In genomic region chr11:98385638-98386585, GRCm38 (mm10) we compare ENCODE assay signal across 11 mouse cellular contexts. TPM values are rescaled to one million over a fixed set of nuclear protein-coding genes. Genes with fewer than 3 reads are reported as not detected.
A peak's percentile ranks its signal among the peaks of the same experiment; 100 is the strongest.
DNase-seq lines count a peak whose midpoint lies in the region; ATAC-seq lines count a peak whose summit lies in the region.
"Had no signal": no experiment of that assay in that cellular context is flagged by ENCODE, and none has a peak within 500 bp of the region (broad histone marks: within the 10 kb centered on the region; RNA-seq: fewer than 3 reads in every experiment).

TSS of gene Pnmt (plus strand) at chr11:98386450.

- no peaks in the 10 kb centered on the region for H3K36me3 ChIP-seq in heart, embryonic 11.5 days (ENCODE audit: control insufficient read depth, insufficient read depth, low read length)
- peaks cover under 1% of the 10 kb centered on the region; the same call in 1 of the 2 replicates for H3K36me3 ChIP-seq in embryonic facial prominence, embryonic 12.5 days
- no peaks in the 10 kb centered on the region for H3K36me3 ChIP-seq in limb, embryonic 11.5 days (ENCODE audit: control insufficient read depth, insufficient read depth, low read length)

- ATAC-seq in heart, embryonic 11.5 days (replicated peaks; ENCODE audit: insufficient number of reproducible peaks, low FRiP score, low TSS enrichment): no peak
- no peak for ATAC-seq in embryonic facial prominence, embryonic 12.5 days (ENCODE audit: insufficient number of reproducible peaks, insufficient read depth, low FRiP score, low TSS enrichment)
- no peak for ATAC-seq in limb, embryonic 11.5 days (ENCODE audit: insufficient number of reproducible peaks, low FRiP score, low TSS enrichment, low read depth)

- H3K9ac ChIP-seq in heart, embryonic 11.5 days (ENCODE audit: low read depth, low read length): peak within 1 kb of the TSS; percentile 80
- no peak within 1 kb of the TSS for H3K9ac ChIP-seq in embryonic facial prominence, embryonic 12.5 days
- no peak within 1 kb of the TSS for H3K9ac ChIP-seq in limb, embryonic 11.5 days (ENCODE audit: low read length)
- H3K9ac ChIP-seq: liver, embryonic 14.5 days had no signal

- H3K27ac ChIP-seq in heart, embryonic 11.5 days (ENCODE audit: low read depth, low read length): no peak within 1 kb of the TSS
- no peak within 1 kb of the TSS for H3K27ac ChIP-seq in embryonic facial prominence, embryonic 12.5 days
- no peak within 1 kb of the TSS for H3K27ac ChIP-seq in limb, embryonic 11.5 days (replicated peaks; ENCODE audit: low read depth, low read length)
- H3K27ac ChIP-seq: liver, embryonic 14.5 days had no signal

- H3K9me3 ChIP-seq in heart, embryonic 11.5 days (replicated peaks; ENCODE audit: control insufficient read depth, low read length): no peaks in the 10 kb centered on the region
- no peaks in the 10 kb centered on the region for H3K9me3 ChIP-seq in embryonic facial prominence, embryonic 12.5 days
- H3K9me3 ChIP-seq in limb, embryonic 11.5 days (ENCODE audit: control insufficient read depth, low read length): no peaks in the 10 kb centered on the region

- H3K27me3 ChIP-seq in heart, embryonic 11.5 days (ENCODE audit: control insufficient read depth, insufficient read depth, low read length): peaks cover 19% of the 10 kb centered on the region
- peaks cover 65% of the 10 kb centered on the region for H3K27me3 ChIP-seq in embryonic facial prominence, embryonic 12.5 days
- H3K27me3 ChIP-seq in limb, embryonic 11.5 days (ENCODE audit: control insufficient read depth, insufficient read depth, low read length): peaks cover 47% of the 10 kb centered on the region

- DNase-seq in heart, postnatal 4 days: no peak
- no peak for DNase-seq in adrenal gland, adult 8-10 months
- DNase-seq in limb, embryonic 11.5 days (ENCODE audit: low spot score): no peak
- DNase-seq in thymus, postnatal 14 days: no peak
- DNase-seq in embryo, embryonic 10.5 days (ENCODE audit: low spot score): no peak
- DNase-seq in cerebellum, adult 9-10 months: no peak
- DNase-seq: kidney, postnatal 14 days had no signal

- peak within 1 kb of the TSS; percentile 47; the same call in 1 of the 2 replicates for H3K4me3 ChIP-seq in heart, embryonic 11.5 days (ENCODE audit: low read depth, low read length)
- no peak within 1 kb of the TSS for H3K4me3 ChIP-seq in embryonic facial prominence, embryonic 12.5 days
- H3K4me3 ChIP-seq in limb, embryonic 11.5 days (ENCODE audit: low read depth, low read length): peak within 1 kb of the TSS; percentile 12

- peaks cover 42% of the 10 kb centered on the region for H3K4me1 ChIP-seq in heart, embryonic 11.5 days (ENCODE audit: control insufficient read depth, insufficient read depth, low read length)
- no peaks in the 10 kb centered on the region for H3K4me1 ChIP-seq in embryonic facial prominence, embryonic 12.5 days
- H3K4me1 ChIP-seq in limb, embryonic 11.5 days (ENCODE audit: control insufficient read depth, insufficient read depth, low read length): no peaks in the 10 kb centered on the region

- H3K4me2 ChIP-seq in heart, embryonic 11.5 days: peak within 1 kb of the TSS; percentile 74
- peak within 1 kb of the TSS; percentile 11 for H3K4me2 ChIP-seq in embryonic facial prominence, embryonic 12.5 days (replicated peaks)
- peak within 1 kb of the TSS; percentile 29; the same call in 1 of the 2 replicates for H3K4me2 ChIP-seq in limb, embryonic 11.5 days (ENCODE audit: low read depth, severe bottlenecking)

- WGBS in heart, embryonic 11.5 days (ENCODE audit: insufficient replicate concordance): 44% methylated on average over 25 of the region's 25 CpGs
- 50% methylated on average over 24 of the region's 25 CpGs for WGBS in embryonic facial prominence, embryonic 12.5 days
- 49% methylated on average over 25 of the region's 25 CpGs for WGBS in limb, embryonic 11.5 days

RNA-seq across cellular contexts. Expression of gene Pnmt, which starts in this region (rescaled TPM):
- 3.9 and 4.8 TPM in 2 replicates for polyA plus RNA-seq in heart, embryonic 11.5 days (2014; fragmentation: Nextera tagmentation; extraction: Ambion mirVana)
- total RNA-seq in heart, postnatal 4 days (2021): not detected
- total RNA-seq in adrenal gland, adult 8-10 months (2022): 1,000 to 10,000 TPM in 1 of 4 experiments, 100 to 1,000 TPM in 3; 210 to 1,003 (median 584) TPM
- polyA plus RNA-seq in embryonic facial prominence, embryonic 12.5 days (2016; fragmentation: Nextera tagmentation; extraction: Ambion mirVana): 0.33 TPM in 1 of 2 replicates, not detected in the other
- 0.13 and 0.17 TPM in 2 replicates for polyA plus RNA-seq in limb, embryonic 11.5 days (2014; fragmentation: Nextera tagmentation; extraction: Ambion mirVana)
- polyA plus RNA-seq: liver, embryonic 14.5 days; small intestine, adult 2 months had no signal

Comparison
In these comparisons a context has a peak if more than half of its experiments do, and no peak if none do; other contexts are left out.
1. RNA of gene Pnmt (total RNA-seq): 210 to 1,003 TPM in adrenal gland, adult 8-10 months; not detected in heart, postnatal 4 days; every median in the first group is over 100 times any median in the second.
2. H3K4me2 ChIP-seq: peak in every context shown above with its lines; median percentile 74 in heart, embryonic 11.5 days; 29 in limb, embryonic 11.5 days; 11 in embryonic facial prominence, embryonic 12.5 days.